Mouse (Mus musculus) urinary bladder, postnatal 36 days (tissue): Measurements from ENCODE around the gene Paxx.
"Not testable (repeated sequence)": the region's sequence is repeated elsewhere in the genome, so short reads cannot be mapped to it uniquely, and the experiment has no call there.

Source experiments
- DNase-seq, 2 experiments: peaks; one replicate each; pipeline ENCODE4 v3.0.0; 2022; ENCODE audit warnings: low spot score in 2 of 2, mixed read lengths in 1 of 2

Gene Paxx

GRCm38 (mm10) chr2:25450853-25451647 lies 9.8 kb downstream of the Paxx start:
- no peak for DNase-seq

GRCm38 (mm10) chr2:25442682-25443081 lies 18.2 kb downstream of the Paxx start:
- DNase-seq: no peak

GRCm38 (mm10) chr2:25441067-25441466 lies 19.8 kb downstream of the Paxx start:
- no peak for DNase-seq

GRCm38 (mm10) chr2:25436286-25436820 lies 24.5 kb downstream of the Paxx start:
- no peak for DNase-seq

- no peak for DNase-seq
Observed at GRCm38 (mm10) chr2:25434292-25434691, 26.6 kb downstream of the Paxx start.

- DNase-seq: no peak
Observed at GRCm38 (mm10) chr2:25433101-25433500, 27.8 kb downstream of the Paxx start.

- no peak for DNase-seq
Observed at GRCm38 (mm10) chr2:25432326-25433098, 28.4 kb downstream of the Paxx start.

GRCm38 (mm10) chr2:25431308-25431855 lies 29.5 kb downstream of the Paxx start:
- DNase-seq: no peak

GRCm38 (mm10) chr2:25430395-25431233 lies 30.3 kb downstream of the Paxx start:
- no peak for DNase-seq

GRCm38 (mm10) chr2:25429435-25430180 lies 31.3 kb downstream of the Paxx start:
- DNase-seq: no peak

- DNase-seq: peak; percentile 84 to 93
Observed at GRCm38 (mm10) chr2:25428442-25429236, 32.3 kb downstream of the Paxx start, which contains the start of gene Abca2. Gene Abca2, plus strand, starts transcription at chr2:25428703.

- no peak for DNase-seq
Observed at GRCm38 (mm10) chr2:25427256-25427655, 33.6 kb downstream of the Paxx start.

- peak; percentile 46 to 56 for DNase-seq
Observed at GRCm38 (mm10) chr2:25426721-25427191, 34.1 kb downstream of the Paxx start.

GRCm38 (mm10) chr2:25425481-25425880 lies 35.4 kb downstream of the Paxx start:
- DNase-seq: no peak

- DNase-seq: no peak
Observed at GRCm38 (mm10) chr2:25423626-25424025, 37.3 kb downstream of the Paxx start.

GRCm38 (mm10) chr2:25422587-25423410 lies 38.1 kb downstream of the Paxx start, which contains the start of gene Fut7:
Gene Fut7, plus strand, starts transcription at chr2:25423267.
- peak in 1 of 2 experiments; percentile 40 for DNase-seq

GRCm38 (mm10) chr2:25421896-25422295 lies 39.0 kb downstream of the Paxx start:
- DNase-seq: no peak

GRCm38 (mm10) chr2:25417426-25417825 lies 43.5 kb downstream of the Paxx start:
- DNase-seq: peak in 1 of 2 experiments; percentile 42

- not testable (repeated sequence) for DNase-seq
Observed at GRCm38 (mm10) chr2:25413436-25413835, 47.5 kb downstream of the Paxx start.
